Mouse (Mus musculus): ENCODE results near the gene Iscu. TPM values are rescaled to one million over a fixed set of nuclear protein-coding genes. Genes with fewer than 3 reads are reported as not detected.

Iscu gene
- polyA plus RNA-seq, 1 experiment from 2014 or later: 101 TPM

DNA sequence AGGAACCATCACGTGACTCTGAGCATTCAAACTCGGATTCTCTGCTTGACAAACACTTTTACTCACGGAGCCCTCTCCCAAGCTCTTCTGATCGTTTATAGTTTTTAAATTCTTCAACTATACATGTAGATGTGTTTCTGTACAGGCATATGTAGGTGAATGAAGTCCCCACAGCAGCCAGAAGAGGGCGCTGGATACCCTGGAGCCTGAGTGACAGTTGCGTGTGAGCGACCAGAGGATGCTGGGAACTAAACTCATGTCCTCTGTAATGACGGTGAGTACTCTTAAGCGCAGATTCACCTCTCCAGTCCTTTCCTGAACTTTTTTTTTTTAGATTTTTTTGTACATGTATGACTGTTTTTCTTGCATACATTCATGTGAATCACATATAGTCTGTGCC, 41.1 kb downstream of the Iscu start:
- 26% methylated on average over 9 of the region's 9 CpGs for WGBS
- ATAC-seq: no peak
- H3K27me3 ChIP-seq (replicated peaks; ENCODE audit: control insufficient read depth, insufficient read depth, low read length): no peaks in the 10 kb centered on the region

DNA sequence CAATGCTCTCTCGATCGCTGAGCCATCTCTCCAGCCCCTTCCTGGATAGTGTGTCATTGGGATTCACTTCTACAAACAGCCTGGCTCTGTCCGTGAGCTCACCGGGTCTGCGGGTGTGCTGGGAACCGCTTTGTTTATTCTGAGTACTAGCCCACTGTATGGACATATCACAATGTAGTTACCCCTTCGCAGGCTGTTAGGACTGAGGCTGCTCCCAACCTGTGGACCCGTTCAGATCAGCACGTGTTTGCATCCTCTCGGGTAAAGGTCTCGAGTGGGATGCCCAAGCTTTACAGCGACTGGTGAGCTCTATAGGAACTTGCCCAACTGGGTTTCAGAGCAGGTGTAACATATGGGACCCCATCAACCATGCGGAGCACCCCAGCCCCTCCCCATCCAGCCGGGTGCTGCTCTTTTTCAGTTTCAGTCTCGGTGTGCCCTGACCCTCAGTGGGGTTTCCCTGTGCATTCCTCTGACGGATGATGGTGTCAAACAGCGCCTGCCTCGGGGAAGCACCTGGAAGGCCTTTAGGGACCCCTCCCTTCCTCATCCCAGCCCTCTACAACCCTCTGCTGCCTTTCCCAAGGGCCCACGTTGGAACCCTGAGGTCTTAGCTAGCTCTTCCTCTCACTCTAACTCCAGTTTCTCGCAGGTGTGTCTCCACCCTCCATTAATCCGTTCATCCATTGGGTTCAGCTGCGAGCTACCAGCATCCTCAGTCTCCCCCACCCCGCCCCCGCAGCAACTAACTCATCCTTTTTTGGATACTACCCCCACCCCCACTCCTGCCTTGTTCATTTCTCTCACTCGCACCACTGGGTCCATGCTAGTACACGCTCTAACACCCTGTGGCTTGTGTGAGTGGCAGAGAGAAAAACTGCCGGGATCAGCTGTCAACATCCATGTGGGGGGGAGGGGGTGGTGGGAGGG, 41.8 kb downstream of the Iscu start:
- no peak for ATAC-seq
- no peaks in the 10 kb centered on the region for H3K4me1 ChIP-seq (ENCODE audit: control insufficient read depth, insufficient read depth, low read length)
- H3K4me3 ChIP-seq (ENCODE audit: low read depth, low read length): no peak overlapping the region
- H3K27me3 ChIP-seq (replicated peaks; ENCODE audit: control insufficient read depth, insufficient read depth, low read length): no peaks in the 10 kb centered on the region
- no peak overlapping the region for H3K9ac ChIP-seq (ENCODE audit: low read length)
- H3K4me2 ChIP-seq (ENCODE audit: low read length): no peak overlapping the region
- H3K36me3 ChIP-seq (ENCODE audit: control insufficient read depth, insufficient read depth, low read length): no peaks in the 10 kb centered on the region
- DNase-seq (ENCODE audit: low spot score): no peak
- H3K9me3 ChIP-seq (replicated peaks; ENCODE audit: control insufficient read depth, low read length): no peaks in the 10 kb centered on the region
- 37% methylated on average over 27 of the region's 27 CpGs for WGBS
- H3K27ac ChIP-seq (ENCODE audit: low read depth, low read length): no peak overlapping the region

More for the DNA sequence above, 41.1 kb downstream of the Iscu start:
- Histone ChIP-seq H3K27ac (ENCODE audit: low read depth, low read length) (no peak overlapping the region), H3K4me2 (ENCODE audit: low read length) (no peak overlapping the region), H3K9ac (ENCODE audit: low read length) (no peak overlapping the region), H3K4me1 (ENCODE audit: control insufficient read depth, insufficient read depth, low read length) (no peaks in the 10 kb centered on the region), H3K36me3 (ENCODE audit: control insufficient read depth, insufficient read depth, low read length) (no peaks in the 10 kb centered on the region), H3K9me3 (replicated peaks; ENCODE audit: control insufficient read depth, low read length) (no peaks in the 10 kb centered on the region), H3K4me3 (ENCODE audit: low read depth, low read length) (no peak overlapping the region)
- no peak for DNase-seq (ENCODE audit: low spot score)

DNA sequence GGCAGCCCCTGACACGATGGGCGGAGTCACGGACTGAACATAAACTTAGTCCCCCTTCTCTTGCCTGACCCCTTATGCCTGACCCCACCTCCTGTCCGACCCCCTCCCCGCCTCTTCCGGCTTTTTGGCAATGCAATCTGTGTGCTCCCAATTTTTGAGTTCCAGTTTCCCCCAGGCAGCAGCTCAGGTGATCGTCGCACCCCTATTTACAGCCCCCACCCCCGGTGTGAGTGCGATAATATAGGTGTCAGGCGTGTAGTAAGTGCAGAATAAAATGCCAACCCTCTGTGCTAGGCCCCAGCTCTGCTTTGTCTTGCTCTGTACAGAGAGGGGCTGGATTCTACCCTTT, 42.5 kb downstream of the Iscu start:
- Histone ChIP-seq H3K4me2 (ENCODE audit: low read length) (no peak overlapping the region), H3K4me3 (ENCODE audit: low read depth, low read length) (no peak overlapping the region), H3K27me3 (replicated peaks; ENCODE audit: control insufficient read depth, insufficient read depth, low read length) (no peaks in the 10 kb centered on the region), H3K9ac (ENCODE audit: low read length) (no peak overlapping the region), H3K9me3 (replicated peaks; ENCODE audit: control insufficient read depth, low read length) (no peaks in the 10 kb centered on the region), H3K36me3 (ENCODE audit: control insufficient read depth, insufficient read depth, low read length) (no peaks in the 10 kb centered on the region), H3K27ac (ENCODE audit: low read depth, low read length) (no peak overlapping the region), H3K4me1 (ENCODE audit: control insufficient read depth, insufficient read depth, low read length) (no peaks in the 10 kb centered on the region)
- WGBS: 54% methylated on average over 11 of the region's 11 CpGs
- ATAC-seq: no peak
- no peak for DNase-seq (ENCODE audit: low spot score)

DNA sequence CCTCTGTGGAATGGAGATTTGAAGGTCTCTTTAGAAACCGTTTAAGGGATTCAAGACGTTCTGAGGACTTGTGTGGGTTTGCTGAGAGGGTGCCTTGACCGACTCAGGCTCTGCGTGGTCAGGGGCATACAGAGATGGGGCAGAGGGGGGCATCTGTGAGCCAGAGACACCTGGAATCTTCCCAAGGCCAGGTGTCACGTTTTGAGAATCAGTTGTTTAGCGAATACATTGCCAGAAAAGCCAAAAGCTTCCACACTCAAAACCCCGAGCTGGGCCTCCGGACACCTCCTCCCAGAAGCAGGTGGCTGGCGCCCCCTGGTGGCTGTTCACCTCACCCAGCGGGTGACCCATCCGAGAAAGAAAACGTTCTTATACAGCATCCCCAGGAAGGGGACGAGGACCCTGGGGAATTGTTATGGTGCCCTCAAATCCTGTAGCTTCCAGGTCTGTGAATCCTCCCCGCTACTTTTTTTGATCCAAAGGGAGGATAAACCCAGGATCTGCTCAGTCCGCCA, 43.1 kb downstream of the Iscu start:
- DNase-seq (ENCODE audit: low spot score): peak; percentile 78
- no peak overlapping the region; the same call in 1 of the 2 replicates for H3K9ac ChIP-seq (ENCODE audit: low read length)
- H3K4me1 ChIP-seq (ENCODE audit: control insufficient read depth, insufficient read depth, low read length): no peaks in the 10 kb centered on the region
- no peaks in the 10 kb centered on the region for H3K27me3 ChIP-seq (replicated peaks; ENCODE audit: control insufficient read depth, insufficient read depth, low read length)
- no peak overlapping the region for H3K4me3 ChIP-seq (ENCODE audit: low read depth, low read length)
- no peak overlapping the region for H3K27ac ChIP-seq (ENCODE audit: low read depth, low read length)
- H3K4me2 ChIP-seq (ENCODE audit: low read length): no peak overlapping the region; the same call in 1 of the 2 replicates
- 12% methylated on average over 15 of the region's 15 CpGs for WGBS
- peak; percentile 48; the same call in 1 of the 2 replicates for ATAC-seq
- H3K9me3 ChIP-seq (replicated peaks; ENCODE audit: control insufficient read depth, low read length): no peaks in the 10 kb centered on the region
- H3K36me3 ChIP-seq (ENCODE audit: control insufficient read depth, insufficient read depth, low read length): no peaks in the 10 kb centered on the region

DNA sequence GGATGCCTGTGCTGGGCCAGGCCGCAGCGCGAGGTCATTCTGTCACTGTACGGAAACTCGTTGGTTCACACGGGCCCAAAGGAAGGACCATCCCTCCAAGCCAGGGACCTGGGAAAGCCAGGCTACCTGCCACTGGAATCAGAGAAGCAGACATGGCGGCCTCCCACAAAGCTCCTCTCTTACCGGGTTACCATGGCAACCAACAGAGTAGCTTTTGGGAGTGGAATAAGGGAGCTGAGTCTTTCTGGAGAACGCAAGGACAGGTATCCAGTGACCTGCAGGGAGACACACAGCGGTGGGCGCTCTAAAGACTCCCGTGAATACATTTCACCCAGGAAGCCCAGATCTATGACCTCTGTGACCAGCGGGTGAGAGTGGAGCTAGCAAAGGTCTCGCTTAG, 46.0 kb downstream of the Iscu start:
- H3K9ac ChIP-seq (ENCODE audit: low read length): no peak overlapping the region
- no peak overlapping the region for H3K4me3 ChIP-seq (ENCODE audit: low read depth, low read length)
- no peaks in the 10 kb centered on the region for H3K4me1 ChIP-seq (ENCODE audit: control insufficient read depth, insufficient read depth, low read length)
- DNase-seq (ENCODE audit: low spot score) (peak; percentile 54), ATAC-seq (no peak)
- H3K4me2 ChIP-seq (ENCODE audit: low read length): no peak overlapping the region
- no peak overlapping the region for H3K27ac ChIP-seq (ENCODE audit: low read depth, low read length)
- H3K36me3 ChIP-seq (ENCODE audit: control insufficient read depth, insufficient read depth, low read length): no peaks in the 10 kb centered on the region
- no peaks in the 10 kb centered on the region for H3K9me3 ChIP-seq (replicated peaks; ENCODE audit: control insufficient read depth, low read length)
- 67% methylated on average over 14 of the region's 14 CpGs for WGBS
- no peaks in the 10 kb centered on the region for H3K27me3 ChIP-seq (replicated peaks; ENCODE audit: control insufficient read depth, insufficient read depth, low read length)

DNA sequence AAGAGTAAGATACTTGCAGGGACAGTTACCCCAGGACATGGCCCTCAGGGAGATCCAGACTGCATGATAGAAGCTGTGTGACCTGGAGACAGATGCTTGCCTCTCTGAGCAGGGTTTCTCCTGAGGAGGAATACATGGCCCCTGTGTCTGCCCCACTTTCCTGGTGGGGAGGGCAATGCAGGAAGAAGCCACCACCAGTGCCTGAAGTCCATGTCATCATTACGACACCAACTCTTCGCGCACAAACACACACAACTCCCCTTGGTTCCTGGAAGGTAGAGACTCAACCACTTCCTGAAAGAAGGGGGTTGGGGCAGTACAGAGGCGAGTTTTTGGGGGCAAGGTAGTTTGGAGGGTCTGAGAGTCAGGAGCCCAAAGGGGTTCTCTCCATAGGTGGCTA, 51.7 kb downstream of the Iscu start:
- Histone ChIP-seq H3K4me2 (ENCODE audit: low read length) (no peak overlapping the region), H3K4me3 (ENCODE audit: low read depth, low read length) (no peak overlapping the region), H3K4me1 (ENCODE audit: control insufficient read depth, insufficient read depth, low read length) (no peaks in the 10 kb centered on the region), H3K9ac (ENCODE audit: low read length) (no peak overlapping the region), H3K36me3 (ENCODE audit: control insufficient read depth, insufficient read depth, low read length) (no peaks in the 10 kb centered on the region), H3K27me3 (replicated peaks; ENCODE audit: control insufficient read depth, insufficient read depth, low read length) (no peaks in the 10 kb centered on the region), H3K9me3 (replicated peaks; ENCODE audit: control insufficient read depth, low read length) (no peaks in the 10 kb centered on the region), H3K27ac (ENCODE audit: low read depth, low read length) (no peak overlapping the region)
- DNase-seq (ENCODE audit: low spot score) (no peak), ATAC-seq (no peak)
- 88% methylated on average over 4 of the region's 4 CpGs for WGBS

DNA sequence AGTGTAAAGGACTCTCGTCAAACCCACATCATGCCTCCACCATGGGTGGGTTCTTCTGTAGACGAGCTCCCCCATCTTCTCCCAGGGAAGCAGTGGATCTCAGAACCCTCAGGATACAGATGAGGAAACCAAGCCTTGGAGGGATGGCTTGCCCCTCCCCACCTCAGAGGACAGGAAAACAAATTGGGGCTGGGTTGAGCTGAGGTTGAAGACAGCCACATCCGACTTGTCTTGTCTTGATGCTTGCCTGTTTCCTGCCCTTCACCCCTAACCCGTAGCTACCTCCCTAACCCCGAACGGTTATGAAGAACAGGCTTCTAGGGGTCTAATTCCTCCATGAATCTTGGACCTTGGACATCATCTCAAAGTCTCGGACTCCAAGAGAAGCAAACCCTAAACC, 53.0 kb downstream of the Iscu start:
- DNase-seq (ENCODE audit: low spot score) (no peak), ATAC-seq (no peak)
- Histone ChIP-seq H3K27me3 (replicated peaks; ENCODE audit: control insufficient read depth, insufficient read depth, low read length) (no peaks in the 10 kb centered on the region), H3K27ac (ENCODE audit: low read depth, low read length) (no peak overlapping the region), H3K4me1 (ENCODE audit: control insufficient read depth, insufficient read depth, low read length) (no peaks in the 10 kb centered on the region), H3K9me3 (replicated peaks; ENCODE audit: control insufficient read depth, low read length) (no peaks in the 10 kb centered on the region), H3K36me3 (ENCODE audit: control insufficient read depth, insufficient read depth, low read length) (no peaks in the 10 kb centered on the region), H3K4me2 (ENCODE audit: low read length) (no peak overlapping the region), H3K9ac (ENCODE audit: low read length) (no peak overlapping the region), H3K4me3 (ENCODE audit: low read depth, low read length) (no peak overlapping the region)
- 84% methylated on average over 7 of the region's 7 CpGs for WGBS

DNA sequence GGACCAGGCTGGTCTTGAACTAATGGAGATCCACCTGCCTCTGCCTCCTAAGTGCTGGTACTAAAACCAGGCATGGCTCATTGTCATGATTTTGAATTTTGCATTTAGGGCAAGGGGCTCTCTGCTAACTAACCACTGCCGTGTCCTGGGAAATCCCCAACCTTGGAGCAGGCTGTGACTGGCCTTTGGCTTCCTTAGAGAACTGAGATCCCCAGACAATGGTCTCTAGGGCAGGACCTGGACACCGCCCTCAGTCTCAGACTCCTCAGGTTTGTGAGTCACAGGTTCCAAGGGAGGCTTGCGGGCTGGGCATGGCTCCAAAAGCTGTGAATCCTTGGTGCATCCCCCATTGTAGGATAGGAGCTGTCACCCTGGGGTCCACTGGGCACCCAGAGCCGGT, 54.1 kb downstream of the Iscu start:
- no peak for DNase-seq (ENCODE audit: low spot score)
- no peak overlapping the region for H3K27ac ChIP-seq (ENCODE audit: low read depth, low read length)
- no peaks in the 10 kb centered on the region for H3K27me3 ChIP-seq (replicated peaks; ENCODE audit: control insufficient read depth, insufficient read depth, low read length)
- no peak overlapping the region for H3K4me2 ChIP-seq (ENCODE audit: low read length)
- H3K36me3 ChIP-seq (ENCODE audit: control insufficient read depth, insufficient read depth, low read length): no peaks in the 10 kb centered on the region
- H3K9me3 ChIP-seq (replicated peaks; ENCODE audit: control insufficient read depth, low read length): no peaks in the 10 kb centered on the region
- 91% methylated on average over 4 of the region's 4 CpGs for WGBS
- H3K9ac ChIP-seq (ENCODE audit: low read length): no peak overlapping the region
- H3K4me3 ChIP-seq (ENCODE audit: low read depth, low read length): no peak overlapping the region
- H3K4me1 ChIP-seq (ENCODE audit: control insufficient read depth, insufficient read depth, low read length): no peaks in the 10 kb centered on the region
- no peak for ATAC-seq

Measured in forebrain, embryonic 14.5 days (tissue).